Mouse (Mus musculus) hindbrain, embryonic 10.5 days (tissue): ENCODE results near the gene Slc1a2. TPM values are rescaled to one million over a fixed set of nuclear protein-coding genes. Genes with fewer than 3 reads are reported as not detected.

Experiments
- DNase-seq: peaks from one replicate; pipeline ENCODE4 v3.0.0-alpha.2; 2017; ENCODE audit warnings: low spot score
- H3K27ac ChIP-seq: fragments of 300-500 bp; sonication (generic); 2 replicates; pipeline ENCODE4 v1.5.1; 2016; ENCODE audit warnings: mild to moderate bottlenecking, moderate library complexity
- H3K27me3 ChIP-seq: fragments of 300-500 bp; sonication (generic); 2 replicates; pipeline ENCODE4 v1.6.1; 2016; ENCODE audit warnings: mild to moderate bottlenecking; ENCODE audit not compliant: poor library complexity, insufficient read depth, severe bottlenecking
- H3K36me3 ChIP-seq: fragments of 300-500 bp; sonication (generic); 2 replicates; pipeline ENCODE4 v1.6.1; 2016; ENCODE audit warnings: mild to moderate bottlenecking, moderate library complexity
- H3K4me1 ChIP-seq: fragments of 300-500 bp; sonication (generic); replicated peaks from 2 replicates; pipeline ENCODE4 v1.6.1; 2016; ENCODE audit warnings: mild to moderate bottlenecking
- H3K4me3 ChIP-seq: fragments of 300-500 bp; sonication (generic); 2 replicates; pipeline ENCODE4 v1.5.1; 2016; ENCODE audit warnings: mild to moderate bottlenecking, moderate library complexity
- H3K9me3 ChIP-seq: fragments of 300-500 bp; sonication (generic); 2 replicates; pipeline ENCODE4 v1.6.1; 2016; ENCODE audit warnings: mild to moderate bottlenecking, moderate library complexity
- WGBS: fragments of 180-500 bp; shearing (Covaris S2); methylation state at CpG from one replicate; pipeline ENCODE4 v1.1.7; 2016; 5-methylcytosine and 5-hydroxymethylcytosine counted together
- polyA plus RNA-seq: library from polyadenylated mRNA; unstranded; fragments of >200 nt; fragmentation: Nextera tagmentation; extraction: Ambion mirVana; gene quantifications from 2 replicates; pipeline ENCODE4 v1.2.1, GENCODE M21; 2016

The Slc1a2 gene
- polyA plus RNA-seq, 1 experiment from 2014 or later = 10.9 TPM

GRCm38 (mm10) chr2:102733128-102733527, 74.7 kb downstream of the Slc1a2 start:
- Histone ChIP-seq H3K27me3 (no peaks in the 10 kb centered on the region), H3K9me3 (no peaks in the 10 kb centered on the region), H3K4me1 (peaks cover 8% of the 10 kb centered on the region; the same call in 1 of the 2 replicates), H3K36me3 (no peaks in the 10 kb centered on the region), H3K27ac (no peak overlapping the region), H3K4me3 (no peak overlapping the region)
- DNase-seq = no peak
- 90% methylated on average over 4 of the region's 4 CpGs for WGBS

GRCm38 (mm10) chr2:102734055-102734454, 75.6 kb downstream of the Slc1a2 start:
- 90% methylated on average over 3 of the region's 3 CpGs for whole genome bisulfite sequencing
- Histone ChIP-seq H3K4me1 (peaks cover 8% of the 10 kb centered on the region; the same call in 1 of the 2 replicates), H3K4me3 (no peak overlapping the region), H3K36me3 (no peaks in the 10 kb centered on the region), H3K27ac (no peak overlapping the region), H3K27me3 (no peaks in the 10 kb centered on the region), H3K9me3 (no peaks in the 10 kb centered on the region)
- no peak for DNase-seq

DNA sequence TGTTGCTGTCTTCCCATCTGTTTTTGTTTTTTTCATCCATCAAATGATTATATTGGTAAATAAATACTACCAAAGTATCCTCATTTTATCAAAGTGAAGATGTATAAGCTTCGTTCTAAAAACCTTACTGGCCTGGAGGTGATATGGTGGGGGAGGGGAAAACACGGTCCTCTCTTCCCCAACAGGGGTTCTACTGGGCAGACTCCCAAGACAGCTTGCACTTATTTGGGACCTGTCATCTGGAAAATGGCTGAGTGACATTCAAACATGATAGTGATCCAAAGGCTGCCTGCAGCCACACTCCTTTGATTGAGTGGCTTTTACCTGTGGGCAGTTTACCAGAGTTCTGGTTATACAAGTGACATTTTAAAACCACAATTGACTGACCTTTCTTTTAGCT, 76.6 kb downstream of the Slc1a2 start:
- WGBS = 77% methylated on average over 2 of the region's 2 CpGs
- DNase-seq = no peak
- Histone ChIP-seq H3K36me3 (no peaks in the 10 kb centered on the region), H3K27me3 (no peaks in the 10 kb centered on the region), H3K4me3 (no peak overlapping the region), H3K27ac (no peak overlapping the region), H3K9me3 (no peaks in the 10 kb centered on the region), H3K4me1 (peaks cover 8% of the 10 kb centered on the region; the same call in 1 of the 2 replicates)

DNA sequence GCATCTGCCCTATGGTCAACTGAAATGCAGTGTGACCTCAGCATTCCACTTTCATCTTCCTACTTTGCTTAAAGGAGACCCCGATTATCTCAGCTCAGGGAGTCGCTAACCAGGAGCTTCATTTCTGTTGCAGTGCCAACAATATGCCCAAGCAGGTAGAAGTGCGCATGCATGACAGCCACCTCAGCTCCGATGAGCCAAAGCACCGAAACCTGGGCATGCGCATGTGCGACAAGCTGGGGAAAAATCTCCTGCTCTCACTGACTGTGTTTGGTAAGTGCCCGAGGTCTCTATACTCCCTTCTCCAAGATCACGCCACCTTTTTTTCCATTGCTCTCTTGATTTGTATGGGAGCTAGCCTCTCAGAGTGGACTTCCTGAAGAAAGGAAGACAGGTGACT, 77.4 kb downstream of the Slc1a2 start:
- peaks cover 2% of the 10 kb centered on the region; the same call in 1 of the 2 replicates for H3K4me1 ChIP-seq
- no peaks in the 10 kb centered on the region for H3K27me3 ChIP-seq
- no peak for DNase-seq
- no peaks in the 10 kb centered on the region for H3K36me3 ChIP-seq
- 94% methylated on average over 9 of the region's 9 CpGs for WGBS
- H3K9me3 ChIP-seq = no peaks in the 10 kb centered on the region
- H3K4me3 ChIP-seq = no peak overlapping the region
- no peak overlapping the region for H3K27ac ChIP-seq

GRCm38 (mm10) chr2:102736490-102736889, 78.0 kb downstream of the Slc1a2 start:
- H3K4me3 ChIP-seq = no peak overlapping the region
- H3K9me3 ChIP-seq = no peaks in the 10 kb centered on the region
- 92% methylated on average over 5 of the region's 5 CpGs for WGBS
- H3K27ac ChIP-seq = no peak overlapping the region
- DNase-seq = no peak
- H3K4me1 ChIP-seq = no peaks in the 10 kb centered on the region
- no peaks in the 10 kb centered on the region for H3K27me3 ChIP-seq
- no peaks in the 10 kb centered on the region for H3K36me3 ChIP-seq

GRCm38 (mm10) chr2:102738852-102739251, 80.4 kb downstream of the Slc1a2 start:
- no peaks in the 10 kb centered on the region for H3K36me3 ChIP-seq
- no peak overlapping the region for H3K4me3 ChIP-seq
- H3K4me1 ChIP-seq = no peaks in the 10 kb centered on the region
- no peak for DNase-seq
- 93% methylated on average over 1 of the region's 1 CpGs for WGBS
- no peak overlapping the region for H3K27ac ChIP-seq
- no peaks in the 10 kb centered on the region for H3K27me3 ChIP-seq
- H3K9me3 ChIP-seq = no peaks in the 10 kb centered on the region

DNA sequence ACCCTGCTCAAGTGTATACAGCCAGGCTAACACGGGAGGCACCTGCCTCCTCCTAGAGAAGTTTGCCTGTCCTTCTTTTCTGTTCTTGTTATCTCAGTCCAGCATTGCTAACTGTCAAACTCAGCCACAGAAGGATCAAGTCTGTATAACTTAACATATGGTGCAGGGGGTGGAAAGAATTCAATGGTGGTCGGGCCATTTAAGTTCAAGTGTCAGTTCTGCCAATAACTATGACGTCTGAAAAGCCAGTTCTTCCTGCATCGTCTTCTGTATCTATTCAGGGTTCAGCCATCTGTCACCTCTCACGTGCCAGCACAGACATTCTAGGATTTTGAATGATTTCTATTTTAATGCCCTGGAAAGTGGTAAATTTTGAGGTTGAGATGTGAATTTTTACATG, 84.2 kb downstream of the Slc1a2 start:
- Histone ChIP-seq H3K36me3 (no peaks in the 10 kb centered on the region), H3K4me3 (no peak overlapping the region), H3K27me3 (peaks cover 4% of the 10 kb centered on the region; the same call in 1 of the 2 replicates), H3K27ac (no peak overlapping the region), H3K9me3 (no peaks in the 10 kb centered on the region), H3K4me1 (peaks cover 20% of the 10 kb centered on the region)
- 74% methylated on average over 5 of the region's 5 CpGs for WGBS
- no peak for DNase-seq

GRCm38 (mm10) chr2:102743918-102744696, 85.6 kb downstream of the Slc1a2 start:
- Histone ChIP-seq H3K9me3 (no peaks in the 10 kb centered on the region), H3K27me3 (peaks cover 4% of the 10 kb centered on the region; the same call in 1 of the 2 replicates), H3K4me1 (peaks cover 20% of the 10 kb centered on the region), H3K27ac (peak overlapping the region; percentile 41; the same call in 1 of the 2 replicates), H3K36me3 (no peaks in the 10 kb centered on the region), H3K4me3 (no peak overlapping the region)
- peak; percentile 35 for DNase-seq
- 61% methylated on average over 10 of the region's 10 CpGs for WGBS

DNA sequence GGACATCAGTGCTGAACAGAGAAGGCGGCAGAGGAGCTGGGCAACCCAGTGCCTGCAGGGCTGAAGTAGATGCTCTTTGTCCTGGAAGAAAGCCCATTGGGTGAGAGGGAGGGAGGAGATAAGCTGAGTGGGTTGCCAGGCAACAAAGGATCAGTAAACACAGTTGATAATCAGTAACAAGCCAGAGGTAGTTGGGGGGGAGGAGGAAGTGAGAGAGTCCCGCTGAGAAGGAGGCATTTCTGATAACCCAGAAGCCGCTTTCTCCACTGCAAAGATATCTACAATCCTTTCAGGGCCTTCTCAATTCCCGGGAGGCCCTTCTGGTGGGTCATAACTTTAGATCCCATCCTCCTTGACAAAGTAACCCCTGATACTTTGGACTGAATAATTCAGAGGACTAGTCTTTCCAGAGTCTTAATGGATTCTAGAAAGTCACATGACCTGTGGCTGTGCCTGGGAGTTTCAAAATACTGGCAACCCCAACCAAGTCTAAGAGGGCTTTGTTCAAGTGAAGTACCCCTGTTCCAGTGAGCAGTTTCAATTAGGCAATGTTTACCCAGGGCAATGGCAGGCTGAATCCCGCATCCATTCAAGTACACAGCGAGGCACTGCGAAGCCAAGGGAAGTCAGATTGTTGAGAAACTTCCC, 86.9 kb downstream of the Slc1a2 start:
- no peaks in the 10 kb centered on the region for H3K36me3 ChIP-seq
- 10% methylated on average over 7 of the region's 7 CpGs for WGBS
- peaks cover 20% of the 10 kb centered on the region for H3K4me1 ChIP-seq
- peak; percentile 64 for DNase-seq
- H3K27me3 ChIP-seq = peaks cover 4% of the 10 kb centered on the region; the same call in 1 of the 2 replicates
- no peaks in the 10 kb centered on the region for H3K9me3 ChIP-seq
- H3K4me3 ChIP-seq = peak overlapping the region; percentile 27
- H3K27ac ChIP-seq = peak overlapping the region; percentile 70

DNA sequence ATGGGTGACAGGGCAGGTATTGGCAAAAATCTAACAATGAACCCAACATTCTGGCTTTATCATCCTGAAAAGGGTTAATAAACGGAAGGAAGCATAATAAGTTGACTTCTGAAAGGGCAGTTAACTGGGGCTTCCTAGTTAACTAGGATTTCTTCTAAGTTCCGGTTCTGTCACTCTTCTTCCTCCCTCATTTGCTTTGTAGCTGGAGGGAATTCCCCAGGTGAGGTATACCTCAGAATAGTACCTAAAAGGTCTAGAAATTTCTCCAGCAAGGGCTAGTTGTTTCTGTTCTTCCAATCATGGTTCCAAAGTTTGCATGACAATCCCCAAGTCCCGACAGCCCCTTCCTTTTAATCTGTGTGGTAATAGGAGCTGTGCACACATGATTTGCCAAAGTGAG, 89.3 kb downstream of the Slc1a2 start:
- DNase-seq = no peak
- H3K27ac ChIP-seq = no peak overlapping the region
- H3K36me3 ChIP-seq = no peaks in the 10 kb centered on the region
- H3K4me1 ChIP-seq = peaks cover 20% of the 10 kb centered on the region
- no peaks in the 10 kb centered on the region for H3K9me3 ChIP-seq
- 79% methylated on average over 3 of the region's 3 CpGs for WGBS
- H3K4me3 ChIP-seq = no peak overlapping the region
- peaks cover 4% of the 10 kb centered on the region; the same call in 1 of the 2 replicates for H3K27me3 ChIP-seq

- no peak overlapping the region for H3K4me3 ChIP-seq
- no peak for DNase-seq
- H3K27me3 ChIP-seq = peaks cover 4% of the 10 kb centered on the region; the same call in 1 of the 2 replicates
- no peak overlapping the region for H3K27ac ChIP-seq
- peaks cover 10% of the 10 kb centered on the region for H3K4me1 ChIP-seq
- no peaks in the 10 kb centered on the region for H3K9me3 ChIP-seq
- no peaks in the 10 kb centered on the region for H3K36me3 ChIP-seq
- WGBS = 83% methylated on average over 2 of the region's 2 CpGs
These were observed 91.5 kb downstream of the Slc1a2 start for GRCm38 (mm10) chr2:102749926-102750325.

- peaks cover 5% of the 10 kb centered on the region; the same call in 1 of the 2 replicates for H3K36me3 ChIP-seq
- 64% methylated on average over 1 of the region's 1 CpGs for WGBS
- H3K4me1 ChIP-seq = no peaks in the 10 kb centered on the region
- H3K27me3 ChIP-seq = peaks cover 4% of the 10 kb centered on the region; the same call in 1 of the 2 replicates
- H3K27ac ChIP-seq = no peak overlapping the region
- no peak for DNase-seq
- H3K4me3 ChIP-seq = no peak overlapping the region
- H3K9me3 ChIP-seq = no peaks in the 10 kb centered on the region
These were observed 93.4 kb downstream of the Slc1a2 start for GRCm38 (mm10) chr2:102751846-102752245.

DNA sequence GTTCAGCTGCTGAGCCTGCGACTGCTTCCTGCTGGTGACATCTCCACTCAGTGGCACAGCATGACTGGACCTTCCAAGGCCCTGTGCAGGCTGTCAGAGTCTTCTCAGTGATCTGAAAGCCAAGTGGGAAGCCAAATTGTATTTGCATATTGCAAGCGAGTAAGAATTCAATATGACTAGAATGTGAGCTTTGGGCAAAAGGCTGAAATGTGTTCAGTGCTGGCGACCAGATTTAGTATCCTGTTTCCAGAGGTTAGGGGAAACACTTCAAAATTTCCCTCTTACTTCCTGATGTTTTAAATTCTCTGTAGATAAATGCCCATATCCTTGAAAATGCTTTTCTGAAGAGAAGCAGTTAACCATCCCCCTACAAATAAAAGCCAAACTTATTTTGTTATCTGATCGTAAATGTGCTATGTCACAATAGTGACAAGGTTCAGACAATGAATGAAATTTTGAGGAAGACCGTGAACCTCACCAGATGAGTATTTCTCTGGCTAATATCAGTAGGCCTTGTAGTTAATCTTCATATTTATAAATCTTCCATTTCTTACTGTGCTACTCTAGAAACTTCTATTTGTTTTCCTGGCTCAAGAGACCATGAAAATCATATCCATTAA, 98.9 kb downstream of the Slc1a2 start:
- WGBS = 81% methylated on average over 5 of the region's 5 CpGs

More for the DNA sequence above, 98.9 kb downstream of the Slc1a2 start:
- Histone ChIP-seq H3K27ac (no peak overlapping the region), H3K36me3 (peaks cover 14% of the 10 kb centered on the region; the same call in 1 of the 2 replicates), H3K4me1 (no peaks in the 10 kb centered on the region), H3K27me3 (no peaks in the 10 kb centered on the region), H3K9me3 (no peaks in the 10 kb centered on the region), H3K4me3 (no peak overlapping the region)
- DNase-seq = no peak
